Mouse (Mus musculus) kidney, adult 18-20 months (tissue): Measurements from ENCODE around the gene Gpr107.

Experiments used
- DNase-seq: peaks from one replicate; pipeline ENCODE4 v3.0.0; 2021

Gene Gpr107

GRCm38 (mm10) chr2:31202357-31202756 lies 50.2 kb downstream of the Gpr107 start:
- no peak for DNase-seq

GRCm38 (mm10) chr2:31202956-31203355 lies 50.8 kb downstream of the Gpr107 start:
- DNase-seq, result no peak

- DNase-seq, result no peak
Observed at GRCm38 (mm10) chr2:31204677-31205076, 52.6 kb downstream of the Gpr107 start.

GRCm38 (mm10) chr2:31206211-31206610 lies 54.1 kb downstream of the Gpr107 start:
- no peak for DNase-seq

- DNase-seq, result no peak
Observed at GRCm38 (mm10) chr2:31206882-31207281, 54.8 kb downstream of the Gpr107 start.

- DNase-seq, result no peak
Observed at GRCm38 (mm10) chr2:31208544-31209142, 56.5 kb downstream of the Gpr107 start.

GRCm38 (mm10) chr2:31209525-31209924 lies 57.4 kb downstream of the Gpr107 start:
- no peak for DNase-seq

GRCm38 (mm10) chr2:31210144-31210847 lies 58.2 kb downstream of the Gpr107 start:
- DNase-seq, result no peak

- DNase-seq, result no peak
Observed at GRCm38 (mm10) chr2:31211204-31211603, 59.1 kb downstream of the Gpr107 start.

- DNase-seq, result no peak
Observed at GRCm38 (mm10) chr2:31214211-31214796, 62.2 kb downstream of the Gpr107 start.

- no peak for DNase-seq
Observed at GRCm38 (mm10) chr2:31218611-31219010, 66.5 kb downstream of the Gpr107 start.

- DNase-seq, result no peak
Observed at GRCm38 (mm10) chr2:31219470-31219869, 67.4 kb downstream of the Gpr107 start.

GRCm38 (mm10) chr2:31220844-31221243 lies 68.7 kb downstream of the Gpr107 start:
- no peak for DNase-seq

GRCm38 (mm10) chr2:31221582-31221981 lies 69.5 kb downstream of the Gpr107 start:
- no peak for DNase-seq

GRCm38 (mm10) chr2:31228768-31229311 lies 76.7 kb downstream of the Gpr107 start:
- no peak for DNase-seq

- DNase-seq, result no peak
Observed at GRCm38 (mm10) chr2:31239203-31239696, 87.1 kb downstream of the Gpr107 start.

GRCm38 (mm10) chr2:31239833-31240232 lies 87.7 kb downstream of the Gpr107 start:
- no peak for DNase-seq

GRCm38 (mm10) chr2:31241639-31242038 lies 89.5 kb downstream of the Gpr107 start:
- no peak for DNase-seq

- no peak for DNase-seq
Observed at GRCm38 (mm10) chr2:31244216-31244615, 92.1 kb downstream of the Gpr107 start.

GRCm38 (mm10) chr2:31245051-31245450 lies 92.9 kb downstream of the Gpr107 start:
- no peak for DNase-seq

- DNase-seq, result peak; percentile 79
Observed at GRCm38 (mm10) chr2:31245491-31246141, 93.5 kb downstream of the Gpr107 start, which contains the start of gene Ncs1. Gene Ncs1, plus strand, starts transcription at chr2:31245823.

- DNase-seq, result no peak
Observed at GRCm38 (mm10) chr2:31246251-31246971, 94.3 kb downstream of the Gpr107 start.
